In the genomic region with DNA sequence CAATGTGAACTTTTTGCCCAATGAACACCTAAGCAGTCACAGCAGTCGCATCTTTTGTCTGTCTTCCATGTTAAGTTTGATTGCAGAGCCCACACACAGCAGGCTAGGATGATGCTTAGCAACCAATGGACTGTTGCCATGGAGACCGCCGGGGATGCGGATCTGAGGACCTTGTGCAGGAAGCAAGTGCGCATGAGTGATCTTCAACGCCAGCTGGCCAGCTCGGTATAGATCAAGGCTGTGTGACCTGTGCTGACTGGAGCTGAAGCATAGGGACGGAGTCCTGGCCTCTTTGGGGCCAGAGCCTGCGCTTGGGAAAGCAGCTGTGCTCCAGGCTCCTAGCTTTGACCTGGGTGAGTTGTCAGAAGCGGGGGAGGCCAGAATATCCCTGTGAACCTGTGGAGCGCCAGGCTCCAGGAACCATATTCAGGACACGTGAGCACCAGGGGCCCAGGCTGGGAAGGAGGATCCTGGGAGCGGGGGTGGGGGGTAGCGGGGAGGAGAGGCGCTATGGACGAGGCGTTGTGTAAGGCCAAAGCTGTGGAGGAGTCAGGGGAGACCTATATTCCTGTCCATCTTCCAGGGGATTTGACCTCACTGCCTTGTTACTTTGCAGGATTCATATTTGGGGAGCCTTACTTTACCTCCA, we compare ENCODE assay signal across 8 mouse cellular contexts. TPM values are rescaled to one million over a fixed set of nuclear protein-coding genes. Genes with fewer than 3 reads are reported as not detected.
A peak's percentile ranks its signal among the peaks of the same experiment; 100 is the strongest.
DNase-seq lines count a peak whose midpoint lies in the region; ATAC-seq and TF ChIP-seq lines count a peak whose summit lies in the region.

A gene (plus strand): TSS at position 141 of the 649 bp plus-strand sequence.

- TF ChIP-seq POLR2A in kidney, adult 2 months (IDR thresholded peaks at IDR 0.05; ENCODE audit: low read depth, low read length): no peak

- H3K9me3 ChIP-seq in neural tube, embryonic 12.5 days: no peaks in the 10 kb centered on the region

- no peaks in the 10 kb centered on the region for H3K36me3 ChIP-seq in kidney, adult 2 months (ENCODE audit: control insufficient read depth, insufficient read depth, low read length)
- no peaks in the 10 kb centered on the region for H3K36me3 ChIP-seq in neural tube, embryonic 12.5 days

- H3K27me3 ChIP-seq in kidney, adult 2 months (replicated peaks; ENCODE audit: control insufficient read depth, insufficient read depth, low read length): no peaks in the 10 kb centered on the region
- H3K27me3 ChIP-seq in neural tube, embryonic 12.5 days (replicated peaks): no peaks in the 10 kb centered on the region

- TF ChIP-seq CTCF in kidney, adult 2 months (conservative IDR thresholded peaks at IDR 0.05; ENCODE audit: insufficient read depth, insufficient read length, low read depth, low read length): no peak

- no peak within 1 kb of the TSS for H3K27ac ChIP-seq in kidney, adult 2 months (ENCODE audit: insufficient read depth, low read depth, low read length)
- peak within 1 kb of the TSS; percentile 89 for H3K27ac ChIP-seq in neural tube, embryonic 12.5 days

- H3K4me3 ChIP-seq in kidney, adult 2 months (ENCODE audit: insufficient read depth, low read depth, low read length): no peak within 1 kb of the TSS
- H3K4me3 ChIP-seq in neural tube, embryonic 12.5 days: peak within 1 kb of the TSS; percentile 33

- H3K4me1 ChIP-seq in kidney, adult 2 months (ENCODE audit: control insufficient read depth, insufficient read depth, low read length): no peaks in the 10 kb centered on the region
- H3K4me1 ChIP-seq in neural tube, embryonic 12.5 days: peaks cover 24% of the 10 kb centered on the region

- peak; percentile 95 for ATAC-seq in neural tube, embryonic 12.5 days (ENCODE audit: low FRiP score, low read depth)
- ATAC-seq in granulocyte monocyte progenitor cell, adult 5-6 weeks (replicated peaks; ENCODE audit: poor library complexity, severe bottlenecking): no peak

- DNase-seq in kidney, postnatal 14 days: peak; percentile 22
- DNase-seq in kidney, adult 2 months: no peak
- peak; percentile 91 for DNase-seq in cerebellum, adult 9-11 months
- DNase-seq in frontal cortex, adult 2 months (ENCODE audit: extremely low spot score in 1 of 2, low spot score in 1 of 2): peak; percentile 94 to 96
- DNase-seq in left cerebral cortex, adult 11 months (ENCODE audit: low spot score): peak; percentile 91
- no peak for DNase-seq in spleen, postnatal 14 days (ENCODE audit: low spot score in 2 of 2)

- 13% methylated on average over 17 of the region's 17 CpGs for WGBS in kidney, adult 2 months
- 7% methylated on average over 17 of the region's 17 CpGs for WGBS in neural tube, embryonic 12.5 days

- peak within 1 kb of the TSS; percentile 69 for H3K4me2 ChIP-seq in neural tube, embryonic 12.5 days (replicated peaks)

- H3K9ac ChIP-seq in neural tube, embryonic 12.5 days: peak within 1 kb of the TSS; percentile 45

RNA-seq across cellular contexts. Expression of the gene that starts here (rescaled TPM):
- polyA plus RNA-seq in kidney, adult 2 months (2012; rRNA removed): 0.01 and 0.06 TPM in 2 replicates
- 63.1 and 73.0 TPM in 2 replicates for polyA plus RNA-seq in frontal cortex, adult 2 months (2012; rRNA removed)
- polyA plus RNA-seq in neural tube, embryonic 12.5 days (2016; fragmentation: Nextera tagmentation; extraction: Ambion mirVana): 25.6 and 26.2 TPM in 2 replicates
- not detected in 2 replicates for total RNA-seq in granulocyte monocyte progenitor cell, adult 5-6 weeks (2014; fragmentation: Nextera tagmentation)
- not detected in 2 replicates for total RNA-seq in granulocyte monocyte progenitor cell, adult 5-6 weeks (2017)

Comparison
In these comparisons a context has a peak if more than half of its experiments do, and no peak if none do; other contexts are left out.
1. RNA of the gene that starts here (polyA plus RNA-seq): 63.1 to 73.0 TPM in frontal cortex, adult 2 months and 25.6 to 26.2 TPM in neural tube, embryonic 12.5 days; 0.01 to 0.06 TPM in kidney, adult 2 months; every median in the first group is over 10 times any median in the second.
2. DNase-seq: peak in kidney, postnatal 14 days (single experiment), cerebellum, adult 9-11 months (single experiment), frontal cortex, adult 2 months (2 of 2) and left cerebral cortex, adult 11 months (single experiment); none in kidney, adult 2 months (single experiment) and spleen, postnatal 14 days (0 of 2).